Mouse (Mus musculus): Measurements from ENCODE around the gene Coro2b.

Gene Coro2b

DNA sequence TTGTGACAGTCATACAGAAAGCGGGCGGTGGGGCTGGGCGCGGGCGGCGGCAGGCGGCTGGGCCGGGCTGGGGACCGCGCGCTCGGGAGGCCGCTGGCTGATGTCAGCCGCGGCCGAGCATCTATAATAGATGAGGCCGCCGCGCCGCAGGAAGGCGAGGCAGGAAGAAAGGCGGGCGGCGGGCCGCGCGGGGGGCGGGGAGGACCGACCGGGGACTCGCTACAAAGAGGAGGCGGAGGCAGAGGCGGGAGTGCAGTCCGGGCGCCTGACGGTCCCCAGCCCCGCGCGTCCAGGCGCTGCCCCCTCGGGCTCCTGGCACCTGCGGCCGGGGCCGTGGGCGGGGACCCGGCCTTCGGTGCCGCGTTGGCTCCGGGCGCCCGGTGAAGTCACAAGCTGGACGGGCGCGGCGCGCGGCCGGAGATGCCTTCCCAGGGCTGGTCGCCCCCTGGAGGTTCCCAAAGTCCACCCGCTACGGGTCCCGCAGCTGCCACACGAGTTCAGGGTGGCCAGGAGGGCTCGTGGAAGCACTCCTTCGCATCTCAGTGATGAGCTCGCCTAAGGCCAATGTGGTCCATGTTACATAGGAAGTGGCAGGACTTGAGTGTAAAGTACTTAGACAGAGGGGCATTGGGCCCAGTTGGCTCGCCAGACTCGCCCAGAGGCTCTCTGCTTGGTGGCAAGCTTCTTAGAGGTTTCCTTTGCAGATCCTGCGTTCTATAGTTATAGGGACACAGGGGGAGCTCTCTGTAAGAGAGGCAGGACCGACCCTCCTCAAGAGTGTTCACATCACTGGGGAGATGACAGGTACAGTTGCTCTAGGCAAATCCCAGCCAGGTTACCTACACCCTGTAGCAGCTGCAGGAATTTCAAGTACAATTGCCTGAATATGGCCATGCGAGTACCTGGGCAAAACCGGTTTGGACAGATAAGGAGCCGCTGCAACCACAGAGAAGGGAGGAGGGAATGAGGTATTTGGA is at the start of gene Coro2b:
Coro2b (minus strand) TSS at position 390 of the 977 bp plus-strand sequence.
- DNase-seq (ENCODE audit: inconsistent ontology term), result peak; percentile 89

GRCm38 (mm10) chr9:62577558-62577957 is 40.7 kb upstream of the Coro2b start:
- DNase-seq (ENCODE audit: inconsistent ontology term), result no peak

GRCm38 (mm10) chr9:62569121-62569520 is 32.3 kb upstream of the Coro2b start:
- no peak for DNase-seq (ENCODE audit: inconsistent ontology term)

DNA sequence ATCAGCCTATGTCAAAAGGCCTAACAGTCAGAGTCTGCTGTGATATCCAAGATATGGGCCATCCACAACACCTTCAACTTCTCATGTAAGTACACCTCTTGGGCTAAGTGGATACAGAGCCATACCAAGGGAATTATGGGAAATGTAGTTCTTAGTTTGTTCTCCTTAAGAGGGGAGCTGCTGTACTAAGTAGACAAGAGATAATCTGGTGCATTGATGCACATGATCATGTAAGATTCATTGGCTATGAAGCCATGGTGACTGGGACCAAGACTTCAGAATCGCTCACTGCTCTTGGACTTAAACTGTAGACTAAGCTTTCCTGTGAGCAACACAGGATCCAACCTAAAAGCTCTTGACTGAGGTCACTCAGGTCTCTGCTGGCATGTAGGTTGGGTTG is 31.0 kb upstream of the Coro2b start:
- DNase-seq (ENCODE audit: inconsistent ontology term), result no peak

- no peak for DNase-seq (ENCODE audit: inconsistent ontology term)
Observed at GRCm38 (mm10) chr9:62562236-62562635, 25.4 kb upstream of the Coro2b start.

- DNase-seq (ENCODE audit: inconsistent ontology term), result no peak
Observed at GRCm38 (mm10) chr9:62560432-62560831, 23.6 kb upstream of the Coro2b start.

GRCm38 (mm10) chr9:62560006-62560405 is 23.2 kb upstream of the Coro2b start:
- peak; percentile 99 for DNase-seq (ENCODE audit: inconsistent ontology term)

- DNase-seq (ENCODE audit: inconsistent ontology term), result no peak
Observed at GRCm38 (mm10) chr9:62559446-62559845, 22.6 kb upstream of the Coro2b start.

- DNase-seq (ENCODE audit: inconsistent ontology term), result no peak
Observed at GRCm38 (mm10) chr9:62558058-62558457, 21.2 kb upstream of the Coro2b start.

DNA sequence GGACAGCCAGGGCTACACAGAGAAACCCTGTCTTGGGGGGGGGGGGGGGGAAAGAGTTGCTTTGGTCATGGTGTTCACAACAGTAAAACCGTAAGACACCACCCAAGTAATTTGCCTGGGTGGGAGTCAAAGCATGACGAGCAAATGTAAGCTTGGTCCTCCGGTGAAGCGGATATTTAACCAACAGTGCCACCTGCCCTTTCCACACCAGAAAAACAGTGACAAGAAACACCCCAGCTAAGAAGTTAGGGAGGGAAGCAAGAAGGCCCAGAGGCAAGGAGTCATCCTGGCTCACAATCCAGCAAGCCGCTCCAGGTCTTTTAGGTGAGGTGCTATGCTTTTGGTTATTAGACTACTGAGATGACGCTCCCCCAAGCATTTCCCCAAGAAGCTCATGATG is 19.9 kb upstream of the Coro2b start:
- DNase-seq (ENCODE audit: inconsistent ontology term), result no peak

GRCm38 (mm10) chr9:62555258-62555856 is 18.5 kb upstream of the Coro2b start:
- peak; percentile 56 for DNase-seq (ENCODE audit: inconsistent ontology term)

GRCm38 (mm10) chr9:62554606-62555005 is 17.8 kb upstream of the Coro2b start:
- no peak for DNase-seq (ENCODE audit: inconsistent ontology term)

DNA sequence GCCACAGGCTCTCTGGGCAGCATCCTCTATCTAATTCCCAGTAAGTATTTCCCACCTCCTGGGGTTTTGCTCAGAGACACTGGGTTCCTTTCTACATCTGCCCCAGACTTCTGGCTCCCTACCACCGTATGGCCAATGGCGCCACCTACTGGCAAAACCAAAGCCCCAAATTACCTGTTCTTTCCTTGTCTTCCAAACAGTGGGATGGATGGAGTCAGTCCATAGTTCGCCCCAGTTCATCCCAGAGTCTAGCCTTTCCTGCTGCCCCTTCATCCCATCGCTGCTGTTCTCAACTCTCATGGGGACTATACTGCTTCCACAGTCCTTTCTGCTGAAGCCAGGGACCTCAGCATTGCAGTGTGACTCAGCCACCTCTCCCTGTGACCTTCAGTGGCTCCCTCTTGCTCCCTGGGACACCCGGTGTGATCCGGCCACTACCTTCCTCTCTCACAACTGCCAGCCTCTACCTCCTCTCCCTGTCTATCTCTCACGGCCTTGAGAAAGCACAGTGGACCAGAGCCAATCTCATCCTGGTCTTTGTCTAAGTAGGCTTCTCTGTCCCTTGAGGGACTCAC is 16.6 kb upstream of the Coro2b start:
- no peak for DNase-seq (ENCODE audit: inconsistent ontology term)

- DNase-seq (ENCODE audit: inconsistent ontology term), result no peak
Observed at GRCm38 (mm10) chr9:62551531-62551930, 14.7 kb upstream of the Coro2b start.

DNA sequence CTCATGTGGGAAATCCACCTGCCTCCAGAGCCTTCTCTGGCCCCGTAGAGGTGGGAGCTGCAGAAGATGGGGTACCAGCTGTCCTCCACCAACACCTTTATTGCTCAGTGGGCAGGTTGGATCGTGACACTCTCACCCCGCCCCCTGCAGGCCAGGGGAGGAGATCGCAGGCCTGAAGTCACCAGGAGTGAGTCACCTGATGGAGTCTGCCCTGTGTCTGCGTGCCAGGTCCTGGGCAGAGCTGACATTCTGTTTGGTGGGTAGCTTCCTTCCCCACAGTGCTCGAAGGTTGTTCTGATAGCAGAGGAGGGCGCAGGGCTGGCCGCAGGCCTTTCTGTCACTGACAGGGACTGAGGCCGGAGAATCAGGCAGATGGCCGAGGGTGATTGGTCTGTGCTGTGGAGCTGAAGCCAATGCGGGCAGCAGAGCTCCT is 13.8 kb upstream of the Coro2b start:
- peak; percentile 84 for DNase-seq (ENCODE audit: inconsistent ontology term)

- peak; percentile 76 for DNase-seq (ENCODE audit: inconsistent ontology term)
Observed at GRCm38 (mm10) chr9:62549809-62550208, 13.0 kb upstream of the Coro2b start.

DNA sequence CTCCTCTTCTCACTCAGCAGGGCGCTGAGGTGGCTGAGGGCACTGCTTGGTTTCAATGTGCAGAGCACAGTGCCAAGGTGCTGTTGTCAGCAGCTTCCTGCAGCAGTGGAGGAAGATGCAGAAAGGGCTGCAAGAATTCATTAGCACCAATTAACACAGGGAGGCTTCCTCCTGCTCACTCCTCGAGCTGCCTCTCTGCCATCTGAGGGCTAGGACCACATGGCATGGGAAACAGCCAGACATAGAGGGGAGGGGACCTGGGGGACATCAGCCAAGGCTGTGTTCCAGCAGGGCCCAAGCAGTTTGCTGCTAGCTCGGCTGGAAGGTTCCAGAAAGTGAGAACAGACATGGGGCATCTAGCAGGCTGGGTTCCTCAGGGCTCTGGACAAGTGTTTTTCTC is 10.6 kb upstream of the Coro2b start:
- DNase-seq (ENCODE audit: inconsistent ontology term), result no peak

- no peak for DNase-seq (ENCODE audit: inconsistent ontology term)
Observed at GRCm38 (mm10) chr9:62544856-62545255, 8.0 kb upstream of the Coro2b start.

DNA sequence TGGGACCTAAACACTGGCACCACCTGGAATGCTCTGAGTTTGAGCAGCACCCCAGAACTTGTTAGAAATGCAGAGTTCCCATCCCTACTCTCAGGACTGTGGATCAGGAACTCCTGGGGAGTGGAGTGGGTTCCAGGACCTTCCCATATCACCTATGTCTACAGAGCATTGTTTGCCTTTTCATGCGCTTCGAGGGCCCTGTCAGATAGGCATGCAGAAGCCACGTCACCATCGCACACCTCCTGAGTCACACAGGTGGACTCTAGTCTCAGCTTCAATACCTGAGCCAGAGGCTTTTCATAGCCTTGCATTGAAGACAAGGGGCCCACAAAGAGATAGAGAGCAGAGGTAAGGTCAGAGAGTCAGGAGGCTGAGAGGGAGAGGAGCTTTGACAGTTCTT is 7.0 kb upstream of the Coro2b start:
- no peak for DNase-seq (ENCODE audit: inconsistent ontology term)

DNA sequence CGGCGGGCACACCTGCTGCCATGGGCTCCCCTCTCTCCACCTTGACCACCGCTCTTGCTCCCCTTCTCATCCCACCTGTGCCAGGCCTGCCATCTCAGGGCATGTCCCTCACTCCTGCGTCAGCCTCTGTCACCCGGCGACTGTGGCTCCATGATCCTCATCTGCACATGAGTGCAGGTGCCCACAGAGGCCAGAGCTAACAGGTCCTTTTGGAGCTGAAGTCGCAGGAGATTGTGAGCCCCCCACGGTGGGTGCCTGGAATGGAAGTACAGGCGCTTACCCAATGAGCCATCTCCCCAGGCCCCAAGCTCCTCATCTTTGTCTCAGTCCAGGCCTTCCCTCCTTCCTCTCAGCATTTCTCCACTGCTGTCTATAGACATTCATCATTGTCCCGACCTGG is 4.8 kb upstream of the Coro2b start:
- no peak for DNase-seq (ENCODE audit: inconsistent ontology term)

DNA sequence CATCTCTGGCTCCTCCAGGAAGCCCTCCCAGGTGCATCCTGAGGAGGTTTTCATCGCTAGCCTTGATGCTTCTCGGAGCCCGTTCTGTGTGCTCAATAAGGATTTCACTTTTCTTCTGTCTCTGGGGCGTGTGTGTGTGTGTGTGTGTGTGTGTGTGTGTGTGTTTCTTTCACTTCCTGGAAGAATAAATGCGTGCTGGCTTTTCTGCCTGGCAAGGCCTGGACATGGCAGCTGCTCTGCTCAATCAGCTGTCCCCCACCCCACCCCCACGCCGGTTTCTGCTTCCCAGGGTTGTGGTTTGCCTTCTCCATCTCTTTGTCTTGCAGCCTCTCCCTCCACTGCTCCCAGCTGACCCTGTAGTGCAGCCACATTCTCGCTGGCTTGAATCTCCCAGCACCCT is 4.3 kb upstream of the Coro2b start:
- DNase-seq (ENCODE audit: inconsistent ontology term), result peak; percentile 87

DNA sequence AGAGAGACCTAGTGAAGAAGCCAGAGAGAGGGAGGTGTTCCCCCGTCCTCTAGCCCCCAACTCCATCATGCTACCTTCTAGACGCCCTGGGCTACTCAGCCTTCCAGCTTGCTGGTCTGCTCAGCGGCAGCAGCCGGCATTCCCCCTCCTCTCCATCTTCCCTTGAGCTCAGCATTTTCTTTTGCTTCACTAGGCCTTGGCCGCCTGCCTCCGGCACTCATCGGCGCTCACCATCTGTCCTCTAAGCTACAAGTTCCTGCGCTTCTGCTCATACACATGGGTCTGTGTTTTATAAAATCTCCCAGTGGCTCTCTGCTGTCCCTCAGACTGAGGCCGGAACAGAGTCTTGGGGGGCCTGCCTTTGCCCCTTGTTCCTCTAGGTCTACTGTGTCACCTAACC is 3.9 kb upstream of the Coro2b start:
- DNase-seq (ENCODE audit: inconsistent ontology term), result peak; percentile 75

DNA sequence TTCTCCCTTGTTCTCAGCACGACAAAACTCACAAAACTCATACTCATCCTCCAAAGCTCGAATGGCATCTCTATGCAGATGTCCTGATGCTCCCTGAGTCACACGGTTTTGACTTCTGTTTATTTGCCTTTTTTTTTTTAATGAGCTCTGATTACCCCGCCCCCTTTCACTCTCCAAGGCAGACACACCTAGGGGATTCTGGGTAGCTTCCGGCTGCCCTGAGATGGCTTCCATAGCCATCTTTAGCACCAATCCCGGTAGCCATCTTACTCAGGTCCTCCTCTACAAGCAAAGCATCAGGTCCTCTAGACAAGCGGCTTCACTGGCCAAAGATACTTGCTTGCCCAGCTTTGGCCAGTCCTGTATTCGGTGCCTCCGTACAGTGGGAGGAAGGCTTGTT is 3.3 kb upstream of the Coro2b start:
- DNase-seq (ENCODE audit: inconsistent ontology term), result no peak

Measured in Muller cell, postnatal 12 days (primary cell).